Mouse (Mus musculus) monocyte, adult 2 months (primary cell): ENCODE measurements around the gene Atf3.
"Not testable (repeated sequence)": the region's sequence is repeated elsewhere in the genome, so short reads cannot be mapped to it uniquely, and the experiment has no call there.

Experiments used
- DNase-seq, 2 experiments: peaks; one replicate each; pipeline ENCODE4 v3.0.0; 2022; ENCODE audit warnings: low spot score in 2 of 2, low read depth in 1 of 2

The Atf3 gene

GRCm38 (mm10) chr1:191164717-191165116 is 53.1 kb downstream of the Atf3 start, which contains the start of gene Fam71a:
Gene Fam71a, minus strand, starts transcription at chr1:191164817.
- DNase-seq = no peak

DNA sequence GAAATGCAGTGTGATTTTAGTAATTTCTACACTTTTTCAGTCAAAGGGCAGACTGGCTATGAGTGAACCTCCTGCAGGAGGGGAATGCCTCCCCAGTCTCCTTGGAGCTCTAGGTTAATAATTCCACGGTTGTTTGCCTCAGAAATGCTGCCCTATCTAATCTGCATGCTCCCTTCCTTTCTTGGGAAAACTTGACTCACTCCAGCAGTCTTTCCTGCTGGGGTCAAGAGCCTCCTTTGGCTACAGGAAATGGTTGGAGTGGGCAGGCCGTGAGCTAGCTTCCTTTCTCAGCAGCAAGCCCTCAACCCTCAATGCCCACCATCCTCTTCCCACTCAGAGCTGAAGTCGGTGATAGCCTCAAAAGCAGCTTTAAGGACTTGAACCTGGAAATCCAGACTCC is 63.5 kb downstream of the Atf3 start:
- DNase-seq = no peak

- no peak for DNase-seq
Measured at GRCm38 (mm10) chr1:191153052-191153451, 64.8 kb downstream of the Atf3 start.

- no peak for DNase-seq
Measured at GRCm38 (mm10) chr1:191150924-191151605, 66.8 kb downstream of the Atf3 start.

DNA sequence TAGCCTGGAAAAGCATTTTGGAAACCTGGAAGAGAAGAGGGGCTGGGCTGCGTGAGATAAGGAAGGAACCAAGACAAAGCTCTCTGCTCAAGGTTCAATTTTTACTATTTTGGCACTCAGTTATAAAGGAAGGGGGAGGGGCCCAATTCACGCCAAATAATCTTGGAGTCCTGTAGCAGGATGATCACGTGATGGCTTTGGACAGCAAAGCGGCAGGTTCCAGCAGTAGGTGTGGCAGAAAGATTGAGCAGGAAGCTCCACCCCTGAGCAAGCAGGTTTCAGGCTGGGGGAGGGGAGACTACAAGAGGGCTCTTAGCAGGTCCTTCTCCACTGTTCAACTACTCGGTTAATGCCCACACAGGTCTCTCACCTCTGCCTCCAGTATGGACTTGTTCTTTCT is 68.3 kb downstream of the Atf3 start:
- DNase-seq = not testable (repeated sequence)

GRCm38 (mm10) chr1:191140983-191141382 is 76.9 kb downstream of the Atf3 start:
- DNase-seq = no peak

DNA sequence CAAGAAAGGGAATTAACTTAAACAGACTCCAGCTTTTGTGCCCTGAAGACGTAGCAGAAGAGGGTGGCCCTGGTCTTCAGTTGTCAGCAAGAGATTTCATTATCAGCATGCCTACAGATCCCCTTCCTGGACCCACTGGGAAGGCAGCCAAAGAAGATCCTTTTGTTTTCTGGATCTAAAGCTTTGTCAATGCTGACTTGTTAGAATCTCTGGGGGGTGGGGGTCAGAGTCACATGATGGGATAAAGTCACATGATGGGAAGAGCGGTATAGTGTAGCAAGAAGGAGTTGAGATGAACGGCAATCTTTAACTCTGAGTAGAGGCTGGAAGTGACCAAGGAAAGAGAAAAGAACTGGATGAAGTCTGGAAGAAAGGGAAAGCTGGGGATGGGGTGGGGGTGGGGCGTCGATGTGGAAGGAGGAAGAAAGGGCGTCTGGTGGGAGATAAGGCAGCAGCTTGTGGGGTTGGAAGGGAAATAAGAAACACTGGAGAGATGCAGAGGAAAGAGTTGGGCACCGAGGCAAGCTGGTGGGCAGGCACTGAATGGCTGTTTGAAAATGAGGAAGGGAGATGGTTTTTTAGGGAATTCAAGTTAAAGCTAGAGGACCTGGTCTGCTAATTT is 78.9 kb downstream of the Atf3 start:
- no peak for DNase-seq

GRCm38 (mm10) chr1:191138436-191138835 is 79.4 kb downstream of the Atf3 start:
- no peak for DNase-seq

DNA sequence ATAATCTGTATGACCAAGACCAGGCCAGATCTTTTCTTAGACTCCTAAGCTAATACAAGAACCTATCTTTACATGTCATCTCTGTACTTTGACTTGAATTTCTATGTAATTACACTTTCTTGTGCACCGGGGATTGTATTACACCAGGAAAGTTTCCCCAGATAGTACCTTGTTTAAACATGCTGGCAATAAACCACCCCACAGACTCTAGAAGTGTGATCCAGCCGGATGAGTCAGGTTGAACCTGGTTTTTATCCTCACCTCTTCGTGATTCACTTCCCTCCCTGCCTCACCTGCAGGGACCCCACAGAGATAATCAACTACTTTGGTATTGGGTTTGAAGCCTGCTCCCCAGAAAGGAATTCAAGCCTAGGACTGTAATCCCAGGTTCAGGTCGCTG is 82.4 kb downstream of the Atf3 start:
- no peak for DNase-seq

- no peak for DNase-seq
Measured at GRCm38 (mm10) chr1:191132934-191133333, 84.9 kb downstream of the Atf3 start.

DNA sequence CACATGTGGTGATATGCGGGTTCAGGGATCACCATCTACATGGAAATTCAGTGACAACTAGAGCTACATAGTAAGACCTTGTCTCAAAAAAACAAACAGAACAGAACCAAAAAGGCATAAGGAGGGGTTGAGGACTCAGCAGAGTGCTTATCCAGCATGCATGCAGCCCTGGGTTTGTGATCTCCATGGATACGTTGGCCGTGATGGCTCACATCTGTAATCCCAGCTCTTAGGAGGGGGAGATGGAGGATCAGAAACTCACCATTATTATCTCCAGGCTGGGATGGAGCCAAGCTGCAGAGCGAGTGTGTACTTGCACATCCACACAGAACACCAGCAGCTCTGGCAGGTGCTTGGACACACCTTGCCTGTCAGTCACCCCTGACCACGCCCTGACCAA is 85.6 kb downstream of the Atf3 start:
- DNase-seq = no peak

- DNase-seq = no peak
Measured at GRCm38 (mm10) chr1:191131692-191132091, 86.1 kb downstream of the Atf3 start.

- DNase-seq = peak; percentile 51 to 67
Measured at GRCm38 (mm10) chr1:191125811-191126638, 91.8 kb downstream of the Atf3 start.

DNA sequence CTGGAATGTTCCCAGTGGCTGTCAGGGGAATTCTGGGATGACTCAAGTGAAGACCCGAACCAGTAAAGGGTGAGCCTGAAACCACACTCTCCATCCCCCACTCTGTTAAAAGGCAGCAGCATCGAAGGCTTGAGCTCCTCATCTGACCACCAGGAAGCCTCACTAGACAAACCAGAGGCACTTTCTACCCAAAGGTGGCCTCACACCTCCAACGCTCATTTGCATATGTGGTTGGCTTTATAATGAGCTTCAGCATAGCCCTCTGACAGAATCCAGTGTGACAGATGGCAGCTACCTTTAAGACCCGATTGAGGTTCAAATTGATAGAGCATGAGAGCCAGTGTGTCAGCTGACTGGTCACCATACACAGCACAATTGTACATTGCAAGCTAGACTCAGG is 93.6 kb downstream of the Atf3 start:
- no peak for DNase-seq

DNA sequence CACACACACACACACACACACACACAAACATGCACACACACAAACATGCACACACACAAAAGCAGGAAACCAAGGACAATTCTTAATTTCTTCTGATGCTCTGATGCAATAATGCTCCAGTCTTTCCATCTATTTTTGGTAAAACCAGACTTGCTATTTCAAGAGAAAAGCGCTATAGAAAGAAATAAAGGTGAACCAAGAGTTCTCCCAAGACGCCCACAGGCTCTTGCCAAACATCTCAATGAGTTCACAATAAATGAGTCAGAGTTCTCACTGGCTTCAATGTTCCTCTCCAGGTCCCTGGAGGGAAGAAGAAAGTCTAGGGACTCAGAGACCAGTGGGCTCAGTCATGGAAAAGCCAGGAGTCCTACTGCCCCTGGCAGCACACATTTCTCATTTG is 94.1 kb downstream of the Atf3 start:
- no peak for DNase-seq

DNA sequence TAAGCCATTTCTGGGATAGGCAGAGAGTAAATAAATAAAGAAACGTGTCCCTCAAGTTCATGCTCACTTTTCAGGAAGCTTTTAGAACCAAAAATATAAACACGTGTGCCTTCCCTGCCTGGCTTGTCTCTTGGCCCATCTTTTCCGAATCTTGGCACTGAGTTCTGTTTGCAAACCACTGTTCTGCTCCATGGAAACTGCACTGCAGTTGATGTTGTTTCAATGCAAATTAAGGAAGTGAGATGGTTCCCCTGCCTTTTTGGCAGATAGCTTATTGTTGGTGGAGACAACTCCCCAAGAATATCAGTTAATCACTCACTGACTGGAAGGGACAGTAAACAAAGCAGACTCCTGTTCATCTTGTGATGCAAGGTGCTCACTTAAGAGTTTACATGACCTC is 95.1 kb downstream of the Atf3 start:
- DNase-seq = peak; percentile 49 to 58
